Comparison of ENCODE assay signal across 8 mouse cellular contexts in the genomic region with DNA sequence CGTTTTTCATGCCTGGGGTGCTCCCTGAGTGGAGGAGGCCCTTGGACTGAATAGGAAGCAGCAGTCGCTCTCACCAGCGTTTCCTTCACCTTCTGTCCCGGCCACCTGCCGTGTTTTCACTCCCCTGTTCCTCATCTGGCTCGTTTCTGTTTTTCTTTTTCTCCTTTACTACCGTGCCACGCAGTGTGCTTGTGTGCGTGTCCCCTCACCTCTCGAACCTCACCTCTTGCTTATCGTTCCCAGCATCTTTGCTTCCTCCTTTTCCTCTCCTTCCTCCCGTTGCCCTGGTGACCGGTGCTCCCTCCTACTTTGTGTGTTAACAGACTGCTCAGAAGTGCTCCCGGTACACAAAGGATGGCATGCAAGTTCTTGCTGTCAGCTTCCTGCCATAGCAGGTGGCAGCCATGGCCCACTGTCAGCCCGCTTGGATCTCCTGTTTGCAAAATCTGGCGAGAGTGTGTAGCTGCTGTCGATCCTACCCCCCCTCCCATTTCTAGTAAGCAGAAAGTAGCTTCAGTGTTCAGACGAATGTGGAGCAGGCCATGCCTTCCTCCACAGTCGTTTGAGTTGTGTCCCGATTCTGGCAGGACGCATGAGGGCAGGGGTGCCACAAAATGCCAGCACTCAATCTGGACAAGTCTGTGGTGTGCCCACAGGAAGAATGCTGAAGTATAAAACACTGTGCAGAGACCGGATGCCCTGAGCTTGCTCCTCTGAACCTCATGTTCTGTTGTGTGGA.
DNase-seq lines count a peak whose midpoint lies in the region; ATAC-seq and TF ChIP-seq lines count a peak whose summit lies in the region.

No protein-coding gene starts in this region.

- DNase-seq in heart, embryonic 10.5 days (ENCODE audit: low spot score): no peak
- peak; percentile 66 for DNase-seq in cerebellum, adult 9-11 months
- DNase-seq in hindbrain, postnatal 0 days (ENCODE audit: low spot score): peak; percentile 60
- peak; percentile 77 for DNase-seq in naive thymus-derived CD4-positive, alpha-beta T cell, adult 2 months (ENCODE audit: low read depth)
- no peak for DNase-seq in spleen, postnatal 10 days (ENCODE audit: low spot score in 2 of 2)
- no peak for DNase-seq in gastrocnemius, adult 8-10 months (ENCODE audit: low spot score in 2 of 2)
- no peak for DNase-seq in kidney, postnatal 10 days

- 72% methylated on average over 22 of the region's 22 CpGs for WGBS in heart, embryonic 15.5 days
- WGBS in heart, embryonic 10.5 days: 68% methylated on average over 22 of the region's 22 CpGs
- 39% methylated on average over 22 of the region's 22 CpGs for whole genome bisulfite sequencing in hindbrain, postnatal 0 days

- ATAC-seq in heart, embryonic 15.5 days (replicated peaks; ENCODE audit: insufficient number of reproducible peaks, insufficient read depth, low FRiP score, low read depth): no peak
- ATAC-seq in hindbrain, postnatal 0 days: peak; percentile 58

- no peak for TF ChIP-seq CTCF in hindbrain, postnatal 0 days (IDR thresholded peaks at IDR 0.05; ENCODE audit: low read depth)

- no peak overlapping the region for H3K4me3 ChIP-seq in heart, embryonic 15.5 days
- no peak overlapping the region for H3K4me3 ChIP-seq in heart, embryonic 10.5 days
- no peak overlapping the region for H3K4me3 ChIP-seq in hindbrain, postnatal 0 days (ENCODE audit: low read length)

- peaks cover 37% of the 10 kb centered on the region for H3K27me3 ChIP-seq in heart, embryonic 15.5 days
- peaks cover 66% of the 10 kb centered on the region for H3K27me3 ChIP-seq in heart, embryonic 10.5 days (ENCODE audit: insufficient read depth, poor library complexity, severe bottlenecking)
- H3K27me3 ChIP-seq in hindbrain, postnatal 0 days (ENCODE audit: insufficient read depth, low read length): no peaks in the 10 kb centered on the region

- H3K9ac ChIP-seq in heart, embryonic 15.5 days: no peak overlapping the region
- H3K9ac ChIP-seq in hindbrain, postnatal 0 days (replicated peaks; ENCODE audit: low read length): no peak overlapping the region

- no peaks in the 10 kb centered on the region for H3K36me3 ChIP-seq in heart, embryonic 15.5 days
- H3K36me3 ChIP-seq in heart, embryonic 10.5 days: no peaks in the 10 kb centered on the region
- no peaks in the 10 kb centered on the region for H3K36me3 ChIP-seq in hindbrain, postnatal 0 days (ENCODE audit: insufficient read depth, low read length)

- no peaks in the 10 kb centered on the region for H3K9me3 ChIP-seq in heart, embryonic 15.5 days (replicated peaks)
- H3K9me3 ChIP-seq in heart, embryonic 10.5 days: no peaks in the 10 kb centered on the region
- H3K9me3 ChIP-seq in hindbrain, postnatal 0 days (ENCODE audit: low read length): no peaks in the 10 kb centered on the region

- H3K27ac ChIP-seq in heart, embryonic 15.5 days: no peak overlapping the region
- no peak overlapping the region for H3K27ac ChIP-seq in heart, embryonic 10.5 days
- H3K27ac ChIP-seq in hindbrain, postnatal 0 days: peak overlapping the region; percentile 54

- 0 out of 2 replicates have a peak overlapping the region, but pooled peaks have one; percentile 5 for H3K4me2 ChIP-seq in heart, embryonic 15.5 days
- H3K4me2 ChIP-seq in hindbrain, postnatal 0 days (ENCODE audit: low read depth, low read length): no peak overlapping the region

- peaks cover 30% of the 10 kb centered on the region for H3K4me1 ChIP-seq in heart, embryonic 15.5 days (replicated peaks)
- H3K4me1 ChIP-seq in heart, embryonic 10.5 days: peaks cover 51% of the 10 kb centered on the region
- peaks cover 45% of the 10 kb centered on the region for H3K4me1 ChIP-seq in hindbrain, postnatal 0 days (ENCODE audit: insufficient read depth, low read length)

Comparison
In these comparisons a context has a peak if more than half of its experiments do, and no peak if none do; other contexts are left out.
1. DNase-seq: peak in cerebellum, adult 9-11 months (single experiment), hindbrain, postnatal 0 days (single experiment) and naive thymus-derived CD4-positive, alpha-beta T cell, adult 2 months (single experiment); none in heart, embryonic 10.5 days (single experiment), spleen, postnatal 10 days (0 of 2), gastrocnemius, adult 8-10 months (0 of 2) and kidney, postnatal 10 days (single experiment).